Mouse (Mus musculus) stomach, embryonic 14.5 days (tissue): Measurements from ENCODE around the gene Myo16. TPM values are rescaled to one million over a fixed set of nuclear protein-coding genes. Genes with fewer than 3 reads are reported as not detected.

ENCODE experiments used
- ATAC-seq: fragments of 200-750 bp; cut with Nextera tagmentation; 2 replicates; pipeline ENCODE4 v1.8.0; 2017; ENCODE audit warnings: low read depth, moderate TSS enrichment; ENCODE audit not compliant: insufficient number of reproducible peaks, insufficient read depth, low FRiP score
- H3K27ac ChIP-seq: fragments of 300-500 bp; sonication (generic); 2 replicates; pipeline ENCODE4 v1.5.1; 2014; ENCODE audit warnings: mild to moderate bottlenecking, low read length, moderate library complexity, mixed read lengths
- H3K27me3 ChIP-seq: fragments of 300-500 bp; sonication (generic); 2 replicates; pipeline ENCODE4 v1.6.1; 2014; ENCODE audit warnings: low read length, control low read depth, mixed read lengths; ENCODE audit not compliant: control insufficient read depth, insufficient read depth
- H3K36me3 ChIP-seq: fragments of 300-500 bp; sonication (generic); 2 replicates; pipeline ENCODE4 v1.6.1; 2014; ENCODE audit warnings: mild to moderate bottlenecking, control low read depth, low read length, moderate library complexity, mixed read lengths; ENCODE audit not compliant: control insufficient read depth, insufficient read depth
- H3K4me1 ChIP-seq: fragments of 300-500 bp; sonication (generic); 2 replicates; pipeline ENCODE4 v1.6.1; 2014; ENCODE audit warnings: low read length, control low read depth, mixed read lengths; ENCODE audit not compliant: control insufficient read depth, insufficient read depth
- H3K4me2 ChIP-seq: fragments of 300-500 bp; sonication (generic); replicated peaks from 2 replicates; pipeline ENCODE4 v1.6.1; 2014; ENCODE audit warnings: low read depth, low read length, control low read depth
- H3K4me3 ChIP-seq: fragments of 300-500 bp; sonication (generic); 2 replicates; pipeline ENCODE4 v1.5.1; 2014; ENCODE audit warnings: low read depth, low read length, control low read depth
- H3K9ac ChIP-seq: fragments of 300-500 bp; sonication (generic); replicated peaks from 2 replicates; pipeline ENCODE4 v1.6.1; 2014; ENCODE audit warnings: low read depth, mild to moderate bottlenecking, control low read depth, low read length, moderate library complexity, mixed read lengths
- H3K9me3 ChIP-seq: fragments of 300-500 bp; sonication (generic); 2 replicates; pipeline ENCODE4 v1.6.1; 2016; ENCODE audit warnings: low read depth, low read length, control low read depth; ENCODE audit not compliant: control insufficient read depth
- WGBS: fragments of 180-500 bp; shearing (Covaris S2); extraction: QIAGEN DNeasy Blood & Tissue Kit; methylation state at CpG from one replicate; pipeline ENCODE4 v1.1.7; 2014; 5-methylcytosine and 5-hydroxymethylcytosine counted together
- polyA plus RNA-seq: library from polyadenylated mRNA; unstranded; fragments of >200 nt; fragmentation: Nextera tagmentation; extraction: Ambion mirVana; gene quantifications from 2 replicates; pipeline ENCODE4 v1.2.1, GENCODE M21; 2014

Gene Myo16
- polyA plus RNA-seq, 1 experiment from 2014 or later, result 6.4 TPM

DNA sequence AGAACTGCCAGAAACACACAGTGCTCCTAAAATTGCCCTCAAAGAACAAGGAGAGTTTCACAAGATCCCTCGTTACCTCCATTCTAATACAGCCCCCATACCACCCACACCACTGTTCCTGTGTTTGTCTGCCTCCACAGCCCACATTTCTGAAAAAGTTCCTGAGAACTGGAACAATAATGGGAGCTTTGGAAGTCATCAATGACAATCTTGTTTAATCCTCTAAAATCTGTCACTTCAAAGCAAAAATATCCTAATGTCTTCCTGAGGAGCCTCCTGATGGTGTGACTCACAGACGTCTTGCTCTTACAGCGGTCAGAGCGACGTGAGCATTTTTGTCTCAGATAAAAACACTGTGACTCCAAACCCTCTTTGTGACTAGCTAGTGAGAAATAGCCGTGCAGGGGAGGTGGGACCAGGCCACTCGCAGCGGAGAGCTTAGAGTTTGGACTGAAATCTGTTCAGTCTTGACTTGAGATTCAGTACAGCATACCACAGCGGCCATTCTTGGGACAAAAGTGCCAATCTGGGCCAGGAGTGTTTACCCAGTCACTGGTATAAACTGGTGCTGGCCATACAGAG lies 394.4 kb downstream of the Myo16 start:
- no peaks in the 10 kb centered on the region for H3K27me3 ChIP-seq
- no peak overlapping the region for H3K4me2 ChIP-seq
- no peak overlapping the region for H3K27ac ChIP-seq
- 62% methylated on average over 9 of the region's 9 CpGs for WGBS
- H3K9ac ChIP-seq, result no peak overlapping the region
- peaks cover 4% of the 10 kb centered on the region; the same call in 1 of the 2 replicates for H3K9me3 ChIP-seq
- H3K36me3 ChIP-seq, result no peaks in the 10 kb centered on the region
- no peak for ATAC-seq
- no peaks in the 10 kb centered on the region for H3K4me1 ChIP-seq
- H3K4me3 ChIP-seq, result no peak overlapping the region

DNA sequence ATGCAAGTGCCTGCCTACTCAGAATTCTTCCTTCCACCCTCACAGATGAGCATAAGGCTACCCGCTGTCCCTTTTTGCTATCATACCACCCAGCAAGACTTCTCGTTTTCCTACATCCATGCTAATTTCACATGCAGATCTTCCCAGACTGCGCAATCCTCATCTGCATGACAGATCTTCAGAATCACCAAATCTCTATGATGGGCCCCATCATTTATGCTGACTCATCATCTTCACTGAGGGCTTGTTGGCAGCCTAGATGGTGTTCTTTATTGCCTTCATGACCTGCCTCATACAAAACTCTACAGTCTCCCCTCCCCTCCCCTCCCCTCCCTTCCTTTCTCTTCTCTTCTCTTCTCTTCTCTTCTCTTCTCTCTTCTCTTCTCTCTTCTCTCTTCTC lies 395.7 kb downstream of the Myo16 start:
- no peak for ATAC-seq
- H3K36me3 ChIP-seq, result no peaks in the 10 kb centered on the region
- H3K4me3 ChIP-seq, result no peak overlapping the region
- WGBS, result 95% methylated on average over 3 of the region's 3 CpGs
- no peak overlapping the region for H3K27ac ChIP-seq
- no peaks in the 10 kb centered on the region; the same call in 1 of the 2 replicates for H3K9me3 ChIP-seq
- no peaks in the 10 kb centered on the region for H3K27me3 ChIP-seq
- H3K9ac ChIP-seq, result no peak overlapping the region
- no peak overlapping the region for H3K4me2 ChIP-seq
- H3K4me1 ChIP-seq, result no peaks in the 10 kb centered on the region

DNA sequence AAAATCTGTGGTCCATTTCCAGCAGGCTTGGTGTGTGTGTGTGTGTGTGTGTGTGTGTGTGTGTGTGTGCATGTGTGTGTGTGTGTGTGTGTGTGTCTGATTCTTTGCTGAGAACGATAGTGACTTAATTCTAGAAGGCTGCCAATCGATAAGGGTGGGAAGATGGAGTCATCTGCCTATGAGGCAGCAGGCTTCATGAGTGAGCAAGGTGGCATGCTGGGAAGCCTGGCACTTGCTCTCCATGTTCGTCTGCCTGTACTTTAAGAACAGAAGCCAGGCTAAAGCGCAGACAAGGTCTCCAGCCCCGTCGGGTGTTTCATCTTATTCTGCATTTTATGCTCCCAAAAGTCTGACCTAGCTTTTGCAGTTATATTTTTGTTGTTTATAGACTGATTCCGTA lies 404.2 kb downstream of the Myo16 start:
- H3K4me2 ChIP-seq, result no peak overlapping the region
- no peak overlapping the region for H3K9ac ChIP-seq
- H3K27ac ChIP-seq, result no peak overlapping the region
- WGBS, result 82% methylated on average over 7 of the region's 7 CpGs
- ATAC-seq, result no peak
- H3K36me3 ChIP-seq, result no peaks in the 10 kb centered on the region
- H3K4me1 ChIP-seq, result no peaks in the 10 kb centered on the region
- H3K4me3 ChIP-seq, result no peak overlapping the region
- H3K27me3 ChIP-seq, result no peaks in the 10 kb centered on the region
- H3K9me3 ChIP-seq, result no peaks in the 10 kb centered on the region

DNA sequence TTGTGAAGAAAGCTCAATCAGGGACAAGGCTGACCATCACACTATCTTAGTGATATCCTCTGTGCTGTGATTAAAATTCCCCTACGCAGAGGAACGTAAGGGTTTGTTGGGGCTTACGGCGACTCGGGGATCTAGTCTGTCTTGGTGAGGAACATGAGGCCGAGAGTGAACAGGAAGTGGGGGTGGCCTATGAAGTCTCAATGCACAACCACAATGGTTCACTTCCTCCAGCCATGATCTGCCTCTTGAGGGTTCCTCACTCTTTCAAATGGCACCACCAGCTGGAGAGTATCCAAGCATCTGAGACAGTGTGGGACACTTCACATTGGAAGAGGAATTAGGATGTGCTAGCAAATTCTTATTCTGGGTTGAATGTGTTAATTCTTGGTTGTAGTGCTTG lies 405.8 kb downstream of the Myo16 start:
- WGBS, result 86% methylated on average over 6 of the region's 6 CpGs
- H3K4me2 ChIP-seq, result no peak overlapping the region

DNA sequence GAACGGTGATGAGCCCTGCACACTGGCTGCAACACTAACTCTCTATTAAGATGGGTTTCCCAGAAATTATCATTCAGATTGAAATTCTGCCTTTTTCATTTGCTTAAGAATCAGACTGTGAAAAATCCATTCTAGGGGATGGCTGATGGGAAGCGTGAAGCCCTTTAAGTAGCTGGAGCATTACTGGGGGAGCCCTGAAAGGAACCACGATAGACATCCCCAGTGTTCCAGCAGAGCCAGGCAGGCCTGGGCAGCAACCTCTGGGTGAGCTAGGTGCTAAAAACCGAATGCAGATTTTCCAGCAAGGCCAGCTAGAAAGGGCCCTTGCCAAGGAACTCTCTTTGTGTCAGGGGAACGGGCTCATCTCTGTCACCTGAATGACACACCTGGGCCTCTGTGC lies 407.9 kb downstream of the Myo16 start:
- no peak for ATAC-seq
- Histone ChIP-seq H3K9me3 (no peaks in the 10 kb centered on the region), H3K27me3 (no peaks in the 10 kb centered on the region), H3K36me3 (no peaks in the 10 kb centered on the region), H3K4me2 (no peak overlapping the region), H3K27ac (no peak overlapping the region), H3K9ac (no peak overlapping the region), H3K4me1 (no peaks in the 10 kb centered on the region), H3K4me3 (no peak overlapping the region)
- WGBS, result 68% methylated on average over 5 of the region's 5 CpGs

More for the DNA sequence above, 405.8 kb downstream of the Myo16 start:
- no peak for ATAC-seq
- no peaks in the 10 kb centered on the region for H3K36me3 ChIP-seq
- H3K4me1 ChIP-seq, result no peaks in the 10 kb centered on the region
- no peak overlapping the region for H3K27ac ChIP-seq
- no peaks in the 10 kb centered on the region for H3K9me3 ChIP-seq
- H3K9ac ChIP-seq, result no peak overlapping the region
- no peak overlapping the region for H3K4me3 ChIP-seq
- H3K27me3 ChIP-seq, result no peaks in the 10 kb centered on the region

DNA sequence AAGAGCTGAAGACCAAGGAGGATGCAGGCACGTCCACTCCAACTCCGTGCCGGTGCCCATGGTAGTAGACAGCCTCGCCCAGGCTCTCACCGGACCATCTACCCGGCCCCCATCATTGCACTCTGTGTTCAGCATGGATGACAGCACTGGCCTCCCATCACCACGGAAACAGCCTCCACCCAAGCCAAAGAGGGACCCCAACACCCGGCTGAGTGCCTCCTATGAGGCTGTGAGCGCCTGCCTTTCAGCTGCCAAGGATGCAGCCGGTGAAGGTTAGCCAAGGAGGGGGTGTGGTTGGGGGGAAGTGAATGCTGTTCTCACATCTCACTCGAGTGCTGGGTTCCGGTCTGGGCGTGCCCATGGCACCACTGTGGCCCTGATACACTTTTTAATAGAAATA lies 408.3 kb downstream of the Myo16 start:
- Histone ChIP-seq H3K9ac (no peak overlapping the region), H3K27me3 (no peaks in the 10 kb centered on the region), H3K9me3 (no peaks in the 10 kb centered on the region), H3K4me1 (no peaks in the 10 kb centered on the region), H3K4me2 (no peak overlapping the region), H3K36me3 (no peaks in the 10 kb centered on the region), H3K27ac (no peak overlapping the region), H3K4me3 (no peak overlapping the region)
- ATAC-seq, result no peak
- 79% methylated on average over 13 of the region's 13 CpGs for WGBS

DNA sequence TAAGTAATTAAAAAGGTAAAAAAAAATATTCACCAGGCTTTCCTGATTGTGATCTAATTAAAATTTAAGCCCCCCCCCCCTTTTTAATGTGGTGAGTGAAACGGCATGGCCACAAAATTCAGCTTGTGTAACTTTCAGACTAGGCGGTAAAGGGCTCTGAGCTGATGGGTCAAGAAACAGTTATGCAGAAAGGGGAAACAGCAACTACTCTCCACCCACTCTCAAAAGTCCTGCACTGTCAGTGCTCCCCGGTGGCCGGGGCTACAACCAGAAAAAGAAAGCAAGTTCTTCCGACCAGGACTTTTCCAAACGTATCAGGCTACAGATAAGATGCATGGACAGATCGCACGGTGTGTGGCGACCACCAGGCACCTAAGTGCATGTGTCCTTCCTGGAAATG lies 408.9 kb downstream of the Myo16 start:
- ATAC-seq, result no peak
- no peak overlapping the region for H3K4me2 ChIP-seq
- WGBS, result 80% methylated on average over 9 of the region's 9 CpGs

DNA sequence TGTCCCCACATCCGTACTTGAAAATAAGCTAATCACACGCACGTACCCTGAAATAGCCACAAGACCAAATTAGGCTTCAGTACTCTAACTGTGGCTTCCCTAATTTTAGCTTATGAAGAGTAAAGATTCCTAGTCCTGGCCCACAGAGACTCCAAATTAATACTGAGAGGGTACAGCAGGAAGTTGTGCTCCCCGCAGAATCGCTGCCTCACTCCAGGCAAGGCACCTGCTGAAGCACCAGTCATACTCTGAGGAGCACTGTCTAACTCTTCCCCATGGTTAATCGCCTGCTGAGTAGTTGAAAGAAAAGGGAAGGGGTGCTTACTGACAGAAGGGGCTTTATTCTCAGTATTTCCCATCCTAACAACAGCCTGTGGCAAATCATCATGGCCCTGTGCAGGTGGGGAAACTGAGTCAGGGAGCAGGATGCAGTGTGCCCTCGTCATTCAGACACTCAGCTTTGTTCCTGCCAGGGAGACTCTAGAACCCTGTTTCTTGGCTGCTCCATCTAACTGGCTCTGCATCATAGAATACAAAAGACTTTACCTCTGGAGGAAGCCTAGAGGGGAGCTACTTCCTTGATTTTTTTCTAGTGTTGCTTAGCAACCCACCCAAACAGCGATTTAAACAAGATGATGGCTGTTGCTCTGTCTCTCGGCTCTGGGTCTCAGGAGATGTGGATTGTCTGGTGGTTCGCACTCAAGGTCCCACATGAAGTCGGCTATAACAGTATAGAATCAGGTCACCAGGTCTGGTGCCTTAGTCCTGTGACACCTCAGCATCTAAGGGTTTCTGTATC lies 411.7 kb downstream of the Myo16 start:
- Histone ChIP-seq H3K36me3 (no peaks in the 10 kb centered on the region), H3K27ac (no peak overlapping the region), H3K9me3 (no peaks in the 10 kb centered on the region), H3K4me3 (no peak overlapping the region), H3K27me3 (no peaks in the 10 kb centered on the region), H3K9ac (no peak overlapping the region), H3K4me2 (no peak overlapping the region), H3K4me1 (no peaks in the 10 kb centered on the region)
- ATAC-seq, result no peak
- 76% methylated on average over 11 of the region's 11 CpGs for WGBS

More for the DNA sequence above, 408.9 kb downstream of the Myo16 start:
- no peaks in the 10 kb centered on the region for H3K9me3 ChIP-seq
- no peak overlapping the region for H3K9ac ChIP-seq
- H3K36me3 ChIP-seq, result no peaks in the 10 kb centered on the region
- H3K4me3 ChIP-seq, result no peak overlapping the region
- H3K4me1 ChIP-seq, result no peaks in the 10 kb centered on the region
- H3K27ac ChIP-seq, result no peak overlapping the region
- no peaks in the 10 kb centered on the region for H3K27me3 ChIP-seq
